Mouse (Mus musculus) T-helper 1 cell (primary cell): ENCODE data around the gene Ube2dnl1.

ENCODE experiments used
- in situ Hi-C: fragments of 300-600 bp; cut with MboI, MseI; formaldehyde crosslinking; loops from one replicate; pipeline ENCODE4 v1.15.1; 2025; ENCODE audit warnings: high pct_unique_total_duplicates

Ube2dnl1 gene

DNA sequence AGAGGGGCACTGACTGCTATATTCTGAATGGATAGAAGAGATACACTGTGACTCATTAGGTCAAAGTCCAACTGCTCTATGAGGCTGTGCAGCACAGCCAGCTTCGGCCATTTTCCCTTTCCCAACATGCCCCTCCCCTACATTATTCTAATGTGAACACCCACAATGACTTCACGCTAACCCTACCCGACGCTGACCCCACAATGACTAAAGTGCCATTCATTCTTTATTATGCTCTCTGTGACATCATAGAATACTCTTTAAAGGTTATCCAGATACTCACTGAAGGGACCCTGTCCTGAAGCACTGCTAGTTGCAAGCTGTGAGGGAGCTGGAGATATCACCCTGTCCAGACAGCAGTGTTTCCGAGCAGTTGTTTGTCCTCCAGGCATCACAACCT lies at the start of gene Ube2dnl1:
Ube2dnl1 (plus strand) TSS at position 301 of the 400 bp plus-strand sequence.
- in situ Hi-C loops: no loop called here

DNA sequence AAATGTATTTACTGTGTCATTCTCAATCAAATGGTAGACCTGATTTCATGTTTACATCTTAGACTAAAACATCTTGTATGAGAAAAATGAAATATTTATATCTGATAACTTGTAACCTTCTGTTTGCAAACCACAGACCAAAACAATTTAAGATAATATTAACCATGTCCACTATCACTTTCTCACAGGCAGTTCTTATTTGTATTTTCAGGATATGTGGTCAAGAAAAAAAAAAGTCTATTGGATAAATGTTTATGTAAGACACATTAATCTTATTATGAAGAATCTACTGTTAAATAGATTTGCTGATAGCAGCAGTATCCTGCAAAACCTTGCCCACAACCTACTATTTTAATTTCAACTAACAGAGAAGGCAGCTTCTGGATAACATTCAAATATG lies 9.3 kb upstream of the Ube2dnl1 start:
- in situ Hi-C loops: no loop called here

GRCm38 (mm10) chrX:114897506-114897905 lies 7.3 kb upstream of the Ube2dnl1 start:
- in situ Hi-C loops: no loop called here

DNA sequence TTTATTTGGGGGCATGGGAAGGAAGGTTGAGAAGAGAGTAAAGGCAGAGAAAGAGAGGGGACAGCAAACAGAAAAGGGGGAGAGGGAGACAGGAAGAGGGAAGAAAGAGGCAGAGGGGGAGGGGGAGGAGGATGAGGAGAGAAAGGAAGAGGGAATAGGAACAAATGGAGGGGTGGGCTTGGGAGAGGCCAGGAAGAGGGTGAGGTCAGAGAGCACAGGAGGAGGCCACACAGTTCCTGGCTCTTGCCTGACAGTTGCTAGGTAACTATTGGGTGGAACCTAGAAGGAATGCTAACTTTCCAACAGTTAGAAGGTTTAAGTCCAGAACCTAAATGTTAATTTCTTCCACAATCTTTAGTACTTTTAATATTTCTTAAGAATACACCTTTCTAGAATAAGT lies 1.4 kb upstream of the Ube2dnl1 start:
- in situ Hi-C loops: no loop called here

- in situ Hi-C loops: no loop called here
These were observed 2.5 kb downstream of the Ube2dnl1 start, which contains the start of gene Ube2dnl2 for GRCm38 (mm10) chrX:114907282-114907681. Ube2dnl2 (plus strand) TSS chrX:114907582.

DNA sequence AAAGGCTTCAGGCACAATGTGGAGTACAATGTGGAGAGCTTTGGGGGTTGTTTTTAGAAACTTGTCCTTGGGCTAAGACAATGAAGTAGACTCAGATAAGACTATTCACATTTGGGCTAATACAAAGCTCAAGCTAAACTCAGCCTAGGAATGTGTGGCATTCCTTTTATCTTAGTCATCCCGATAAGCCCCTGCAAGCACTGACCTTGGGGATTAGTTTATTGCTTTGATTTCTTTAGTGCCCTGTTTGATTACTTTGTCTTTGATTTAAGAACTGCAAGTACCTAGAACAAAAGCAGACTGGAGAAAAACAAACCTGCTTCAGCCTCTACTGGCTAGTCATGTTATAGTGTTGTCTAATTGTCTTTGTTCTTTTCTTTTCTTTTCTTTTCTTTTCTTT lies 50.3 kb downstream of the Ube2dnl1 start:
- in situ Hi-C loops: no loop called here
